Mouse (Mus musculus): ENCODE results near the gene Fnip1. TPM values are rescaled to one million over a fixed set of nuclear protein-coding genes. Genes with fewer than 3 reads are reported as not detected.
"Not testable (repeated sequence)": the region's sequence is repeated elsewhere in the genome, so short reads cannot be mapped to it uniquely, and the experiment has no call there.

Fnip1 gene
- polyA plus RNA-seq, 1 experiment from 2014 or later = 10.0 TPM

DNA sequence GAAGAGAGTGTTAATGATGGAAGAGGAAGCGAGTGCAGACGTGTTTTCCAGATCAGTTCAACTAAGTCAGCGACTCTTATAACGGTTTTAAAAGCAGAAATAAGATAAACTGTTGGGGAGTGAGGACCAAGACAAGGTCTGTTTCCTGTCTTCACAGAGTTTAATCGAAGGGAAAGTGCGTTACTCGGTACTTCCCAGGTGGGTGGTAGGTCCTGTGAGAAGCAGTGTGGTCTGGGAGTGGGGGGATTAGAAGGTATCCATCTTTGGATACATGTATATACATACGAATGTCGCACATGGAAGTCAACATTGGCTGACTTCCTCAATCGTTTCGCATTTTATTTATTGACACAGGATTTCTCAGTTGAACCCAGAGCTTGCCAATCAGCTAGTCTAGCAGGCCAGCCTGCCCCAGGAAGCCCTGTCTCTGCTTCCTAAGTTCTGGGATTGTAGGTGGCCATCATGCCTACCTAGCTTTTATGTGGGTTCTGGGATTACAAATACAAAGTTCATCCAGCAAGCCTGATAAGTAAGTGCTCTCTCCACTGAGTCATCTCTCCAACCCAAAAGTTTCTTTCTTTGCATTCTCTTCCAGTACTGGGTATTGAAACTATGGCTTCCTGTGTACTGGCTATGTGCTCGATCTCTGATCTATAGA lies 10.2 kb upstream of the Fnip1 start:
- 85% methylated on average over 12 of the region's 12 CpGs for WGBS
- no peak overlapping the region for H3K27ac ChIP-seq
- ATAC-seq (ENCODE audit: low FRiP score) = no peak

DNA sequence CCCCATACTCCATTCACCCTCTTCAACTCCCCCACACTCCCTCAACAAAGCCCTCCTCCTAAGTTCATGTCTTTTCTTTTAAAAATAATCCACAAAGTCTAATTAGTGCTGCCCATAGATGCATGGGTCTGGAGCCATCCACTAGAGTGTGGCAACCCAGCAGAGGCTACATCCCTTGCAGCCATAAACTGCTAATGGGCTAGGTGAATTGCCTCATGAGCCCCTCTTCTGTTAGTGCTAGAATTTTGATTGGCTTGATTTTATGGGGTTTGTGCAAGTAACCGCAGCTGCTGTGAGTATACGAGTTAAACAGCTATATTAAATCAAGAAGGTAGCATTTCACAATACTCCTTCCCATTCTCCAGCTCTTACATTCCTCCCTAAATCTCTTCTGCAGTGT lies 8.8 kb upstream of the Fnip1 start:
- Histone ChIP-seq H3K9me3 (no peaks in the 10 kb centered on the region), H3K4me2 (no peak overlapping the region), H3K27me3 (no peaks in the 10 kb centered on the region), H3K27ac (no peak overlapping the region), H3K4me1 (replicated peaks) (no peaks in the 10 kb centered on the region), H3K9ac (no peak overlapping the region), H3K4me3 (no peak overlapping the region), H3K36me3 (no peaks in the 10 kb centered on the region)
- ATAC-seq (ENCODE audit: low FRiP score) = no peak
- 86% methylated on average over 2 of the region's 2 CpGs for WGBS

More for the DNA sequence above, 10.2 kb upstream of the Fnip1 start:
- no peak overlapping the region for H3K4me3 ChIP-seq
- no peaks in the 10 kb centered on the region for H3K27me3 ChIP-seq
- no peaks in the 10 kb centered on the region for H3K36me3 ChIP-seq
- no peaks in the 10 kb centered on the region for H3K9me3 ChIP-seq
- H3K4me2 ChIP-seq = no peak overlapping the region
- no peaks in the 10 kb centered on the region for H3K4me1 ChIP-seq (replicated peaks)
- no peak overlapping the region for H3K9ac ChIP-seq

DNA sequence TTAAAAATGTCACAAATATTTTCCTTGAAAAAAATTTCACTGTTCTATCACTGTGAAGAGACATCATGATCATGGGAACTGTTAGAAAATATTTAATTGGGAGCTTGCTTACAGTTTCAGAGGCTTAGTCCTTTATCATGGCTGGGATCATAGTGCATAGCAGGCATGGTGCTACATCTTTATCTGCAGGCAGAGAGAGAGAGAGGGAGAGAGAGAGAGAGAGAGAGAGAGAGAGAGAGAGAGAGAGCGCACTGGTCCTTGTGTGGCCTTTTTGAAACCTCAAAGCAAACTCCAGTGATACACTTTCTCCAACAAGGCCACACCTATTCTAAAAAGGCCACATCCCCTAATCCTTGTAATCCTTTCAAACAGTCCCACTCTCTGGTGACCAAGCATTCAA lies 2.2 kb upstream of the Fnip1 start:
- 80% methylated on average over 1 of the region's 1 CpGs for WGBS
- Histone ChIP-seq H3K9ac (no peak overlapping the region), H3K9me3 (no peaks in the 10 kb centered on the region), H3K27me3 (no peaks in the 10 kb centered on the region), H3K4me2 (no peak overlapping the region), H3K4me1 (replicated peaks) (peaks cover 18% of the 10 kb centered on the region), H3K36me3 (no peaks in the 10 kb centered on the region), H3K27ac (no peak overlapping the region), H3K4me3 (no peak overlapping the region)
- ATAC-seq (ENCODE audit: low FRiP score) = no peak

DNA sequence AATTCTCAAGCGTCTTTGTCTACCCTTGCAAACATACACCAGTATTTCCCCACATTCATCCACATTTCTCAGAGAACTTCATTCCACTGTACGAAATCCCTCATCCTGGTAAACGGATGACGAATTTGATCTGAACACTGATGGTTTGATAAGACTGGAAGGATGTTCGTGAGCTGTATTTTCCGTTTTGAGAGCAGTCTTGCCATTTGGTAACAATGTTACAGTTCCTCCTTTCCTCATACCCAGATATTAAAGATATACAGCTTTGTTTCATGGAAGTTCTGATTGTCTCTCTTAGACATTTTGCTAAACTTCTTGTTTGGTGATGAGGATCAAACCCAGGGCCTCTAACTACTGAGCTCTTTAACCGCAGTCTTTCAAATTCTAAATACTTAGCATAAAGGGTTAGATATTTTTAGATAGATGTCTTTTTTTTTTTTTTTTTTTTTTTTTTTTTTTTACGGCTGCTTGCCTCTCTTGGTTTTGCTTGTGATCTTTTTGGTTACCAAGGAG lies 633 bp upstream of the Fnip1 start:
- Histone ChIP-seq H3K9me3 (no peaks in the 10 kb centered on the region), H3K9ac (peak overlapping the region; percentile 69)
- 64% methylated on average over 8 of the region's 8 CpGs for WGBS

DNA sequence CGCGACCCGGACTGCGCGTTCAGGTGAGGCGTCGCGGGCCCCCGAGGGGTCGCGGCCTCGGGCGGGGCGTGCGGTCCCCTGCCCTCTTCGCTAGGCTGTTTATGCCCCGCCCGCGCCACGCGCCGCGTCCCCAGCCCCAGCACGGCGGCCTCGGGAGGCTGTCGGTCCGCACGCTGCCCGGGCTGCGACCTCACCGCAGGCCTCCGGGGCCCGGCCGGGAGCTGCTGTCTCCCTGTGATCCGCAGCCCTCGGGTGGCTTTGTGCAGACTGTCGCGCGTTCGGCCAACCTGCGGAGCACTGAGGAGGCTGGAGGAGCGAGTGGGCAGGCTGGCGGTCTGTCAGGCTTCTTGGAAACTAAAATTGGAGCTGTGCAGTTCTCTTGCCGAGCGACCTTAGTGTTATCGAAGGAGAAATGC lies 375 bp downstream of the Fnip1 start:
- ATAC-seq (ENCODE audit: low FRiP score) = no peak; the same call in none of the 2 replicates
- H3K4me3 ChIP-seq = peak overlapping the region; percentile 63
- WGBS = under 1% methylated on average over 42 of the region's 47 CpGs
- H3K9ac ChIP-seq = peak overlapping the region; percentile 87
- H3K4me2 ChIP-seq = peak overlapping the region; percentile 65
- no peaks in the 10 kb centered on the region for H3K36me3 ChIP-seq
- H3K9me3 ChIP-seq = no peaks in the 10 kb centered on the region
- peaks cover 18% of the 10 kb centered on the region for H3K4me1 ChIP-seq (replicated peaks)
- H3K27ac ChIP-seq = peak overlapping the region; percentile 88
- H3K27me3 ChIP-seq = no peaks in the 10 kb centered on the region

More for the DNA sequence above, 633 bp upstream of the Fnip1 start:
- Histone ChIP-seq H3K4me2 (peak overlapping the region; percentile 43), H3K36me3 (no peaks in the 10 kb centered on the region), H3K27me3 (no peaks in the 10 kb centered on the region), H3K27ac (peak overlapping the region; percentile 71), H3K4me1 (replicated peaks) (peaks cover 18% of the 10 kb centered on the region), H3K4me3 (peak overlapping the region; percentile 63)
- ATAC-seq (ENCODE audit: low FRiP score) = no peak

DNA sequence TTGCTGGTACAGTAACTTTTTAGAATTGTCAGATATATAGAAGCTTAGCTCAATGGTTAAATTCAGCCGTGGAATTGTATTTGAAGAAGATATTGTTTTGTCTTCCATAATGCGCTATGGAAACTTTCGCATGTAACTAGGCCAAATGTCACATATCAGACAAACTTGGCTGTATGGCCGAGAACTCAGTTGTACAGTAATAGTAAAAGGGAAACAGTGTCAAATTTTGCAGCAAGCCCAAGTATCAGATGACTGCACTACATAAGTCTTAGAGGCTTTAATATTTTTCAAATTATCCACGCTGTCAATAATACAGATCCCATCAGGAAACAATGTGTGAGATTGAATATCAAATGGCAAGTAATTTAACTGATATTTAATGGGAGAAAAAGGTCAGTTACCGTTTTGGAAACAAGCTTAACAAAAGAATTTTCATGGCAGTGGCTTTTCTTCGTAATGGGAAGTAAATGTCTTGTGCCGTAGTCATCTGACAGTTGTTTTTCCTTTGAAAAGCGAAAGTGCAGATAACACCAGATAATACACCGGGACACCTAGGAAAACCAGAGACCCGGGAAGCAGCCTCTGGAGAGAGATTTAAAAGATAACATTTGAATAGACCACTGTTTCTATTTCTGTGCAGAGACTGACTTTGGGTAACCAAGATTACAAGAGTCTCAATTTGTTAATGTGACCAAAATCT lies 1.1 kb downstream of the Fnip1 start:
- WGBS = 49% methylated on average over 11 of the region's 11 CpGs
- H3K9me3 ChIP-seq = no peaks in the 10 kb centered on the region
- ATAC-seq (ENCODE audit: low FRiP score) = no peak
- no peaks in the 10 kb centered on the region for H3K27me3 ChIP-seq
- peaks cover 18% of the 10 kb centered on the region for H3K4me1 ChIP-seq (replicated peaks)
- no peak overlapping the region for H3K27ac ChIP-seq
- no peaks in the 10 kb centered on the region for H3K36me3 ChIP-seq
- peak overlapping the region; percentile 65 for H3K4me2 ChIP-seq
- H3K4me3 ChIP-seq = peak overlapping the region; percentile 63
- peak overlapping the region; percentile 87 for H3K9ac ChIP-seq

DNA sequence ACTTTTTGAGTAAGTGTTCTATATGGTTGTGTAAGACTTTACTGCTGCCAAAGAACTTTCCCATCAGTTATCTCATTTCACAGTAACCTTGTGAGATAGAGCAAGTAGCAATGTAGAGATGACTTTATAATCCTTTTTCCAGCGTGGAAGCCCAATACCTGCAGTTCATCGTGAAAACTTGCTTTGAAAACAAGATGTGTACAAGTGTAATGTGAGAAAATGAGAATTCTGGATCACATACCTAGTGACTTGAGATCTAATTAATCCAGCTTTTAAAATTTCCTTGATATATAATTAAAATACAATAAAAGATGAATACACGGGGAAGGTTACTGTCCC lies 1.7 kb downstream of the Fnip1 start:
- Histone ChIP-seq H3K9me3 (no peaks in the 10 kb centered on the region), H3K9ac (peak overlapping the region; percentile 35; the same call in 1 of the 2 replicates), H3K4me2 (peak overlapping the region; percentile 65), H3K27me3 (no peaks in the 10 kb centered on the region), H3K36me3 (no peaks in the 10 kb centered on the region), H3K4me1 (replicated peaks) (peaks cover 18% of the 10 kb centered on the region), H3K27ac (no peak overlapping the region), H3K4me3 (peak overlapping the region; percentile 63)
- ATAC-seq (ENCODE audit: low FRiP score) = no peak
- WGBS = 77% methylated on average over 3 of the region's 3 CpGs

DNA sequence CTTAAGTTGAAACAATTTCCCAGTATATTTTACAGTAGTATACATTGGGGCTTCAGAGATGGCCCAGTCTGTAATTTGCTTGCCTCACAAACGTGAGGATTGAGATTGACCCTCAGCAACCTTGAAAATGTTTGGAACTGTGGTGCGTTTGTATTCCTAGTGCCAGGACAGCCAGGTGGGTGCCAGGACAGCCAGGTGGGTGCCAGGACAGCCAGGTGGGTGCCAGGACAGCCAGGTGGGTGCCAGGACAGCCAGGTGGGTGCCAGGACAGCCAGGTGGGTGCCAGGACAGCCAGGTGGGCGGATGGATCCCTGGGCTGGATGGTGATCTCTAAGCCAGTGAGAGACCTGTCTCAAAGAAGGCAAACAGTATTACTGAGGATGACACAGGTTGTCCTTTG lies 12.8 kb downstream of the Fnip1 start:
- H3K27me3 ChIP-seq; H3K4me1 ChIP-seq (replicated peaks); H3K27ac ChIP-seq; ATAC-seq (ENCODE audit: low FRiP score); H3K4me2 ChIP-seq; H3K4me3 ChIP-seq; H3K9ac ChIP-seq; H3K36me3 ChIP-seq; H3K9me3 ChIP-seq: not testable (repeated sequence)
- 91% methylated on average over 3 of the region's 3 CpGs for WGBS

DNA sequence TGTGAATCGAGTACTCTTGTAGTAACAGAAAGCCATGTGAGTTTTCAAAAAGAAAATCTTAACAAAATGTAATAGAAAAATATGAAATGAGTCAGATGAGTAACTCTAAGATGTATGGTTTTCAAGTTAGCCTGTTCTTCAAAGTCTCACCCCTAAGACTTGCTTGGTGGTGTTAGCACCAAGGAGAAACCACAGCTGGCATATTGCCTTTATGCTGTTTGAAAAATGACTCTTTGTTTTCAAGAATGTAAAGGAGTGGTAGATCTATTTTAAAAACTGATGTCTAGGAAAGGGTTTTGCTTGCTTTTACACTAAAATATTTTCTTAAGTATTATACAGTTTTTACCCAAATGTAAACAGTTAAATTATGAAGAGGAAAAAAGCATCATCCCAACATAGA lies 16.5 kb downstream of the Fnip1 start:
- no peak overlapping the region for H3K9ac ChIP-seq
- no peaks in the 10 kb centered on the region for H3K36me3 ChIP-seq
- H3K4me2 ChIP-seq = no peak overlapping the region
- H3K4me3 ChIP-seq = no peak overlapping the region
- H3K27me3 ChIP-seq = no peaks in the 10 kb centered on the region
- 88% methylated on average over 1 of the region's 1 CpGs for WGBS
- no peak for ATAC-seq (ENCODE audit: low FRiP score)
- H3K9me3 ChIP-seq = no peaks in the 10 kb centered on the region
- H3K27ac ChIP-seq = no peak overlapping the region
- no peaks in the 10 kb centered on the region for H3K4me1 ChIP-seq (replicated peaks)

DNA sequence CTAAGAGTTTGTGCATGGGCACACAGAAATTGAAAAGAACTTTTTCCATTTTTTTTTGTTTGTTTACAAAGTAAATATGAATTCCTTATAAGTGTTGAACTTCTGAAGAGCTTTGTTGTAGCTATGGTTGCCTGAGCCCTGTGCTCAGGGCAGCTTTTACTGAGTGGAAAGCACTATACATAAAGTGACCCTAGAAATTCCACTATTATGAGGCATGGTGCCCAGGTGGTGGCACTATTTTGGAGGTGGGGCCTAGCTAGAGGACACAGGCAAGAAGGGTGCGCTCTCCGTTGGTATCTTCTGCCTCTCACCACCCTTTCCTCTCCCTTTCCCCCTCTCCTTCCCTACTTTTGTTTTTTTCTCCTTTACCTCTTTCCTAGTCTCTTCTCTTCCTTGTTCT lies 18.9 kb downstream of the Fnip1 start:
- Histone ChIP-seq H3K27ac (no peak overlapping the region), H3K27me3 (no peaks in the 10 kb centered on the region), H3K9me3 (no peaks in the 10 kb centered on the region), H3K9ac (no peak overlapping the region), H3K36me3 (no peaks in the 10 kb centered on the region), H3K4me1 (replicated peaks) (no peaks in the 10 kb centered on the region), H3K4me2 (no peak overlapping the region), H3K4me3 (no peak overlapping the region)
- WGBS = 88% methylated on average over 2 of the region's 2 CpGs
- no peak for ATAC-seq (ENCODE audit: low FRiP score)

DNA sequence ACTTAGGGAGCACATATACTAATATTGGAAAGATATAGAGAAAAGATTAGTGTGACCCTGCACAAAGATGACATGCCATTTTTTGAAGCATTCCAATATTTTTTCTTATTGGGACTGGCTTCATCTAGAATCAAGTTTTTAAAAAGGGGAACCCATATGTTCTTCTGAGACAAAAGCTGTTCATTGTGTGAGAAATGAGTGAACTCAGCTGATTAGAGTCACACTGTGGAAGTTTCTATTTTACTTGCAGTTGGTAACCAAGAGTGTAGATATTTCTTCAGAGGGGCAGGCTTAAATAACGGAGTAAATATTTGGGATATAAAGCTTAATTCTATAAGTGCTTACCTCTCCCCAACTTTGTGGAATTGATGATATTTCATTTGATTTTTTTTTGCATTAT lies 20.2 kb downstream of the Fnip1 start:
- Histone ChIP-seq H3K27ac (no peak overlapping the region), H3K4me2 (no peak overlapping the region), H3K9ac (no peak overlapping the region), H3K9me3 (no peaks in the 10 kb centered on the region), H3K4me3 (no peak overlapping the region), H3K27me3 (no peaks in the 10 kb centered on the region), H3K36me3 (no peaks in the 10 kb centered on the region; the same call in 1 of the 2 replicates), H3K4me1 (replicated peaks) (no peaks in the 10 kb centered on the region)
- WGBS = 98% methylated on average over 1 of the region's 1 CpGs
- ATAC-seq (ENCODE audit: low FRiP score) = no peak

DNA sequence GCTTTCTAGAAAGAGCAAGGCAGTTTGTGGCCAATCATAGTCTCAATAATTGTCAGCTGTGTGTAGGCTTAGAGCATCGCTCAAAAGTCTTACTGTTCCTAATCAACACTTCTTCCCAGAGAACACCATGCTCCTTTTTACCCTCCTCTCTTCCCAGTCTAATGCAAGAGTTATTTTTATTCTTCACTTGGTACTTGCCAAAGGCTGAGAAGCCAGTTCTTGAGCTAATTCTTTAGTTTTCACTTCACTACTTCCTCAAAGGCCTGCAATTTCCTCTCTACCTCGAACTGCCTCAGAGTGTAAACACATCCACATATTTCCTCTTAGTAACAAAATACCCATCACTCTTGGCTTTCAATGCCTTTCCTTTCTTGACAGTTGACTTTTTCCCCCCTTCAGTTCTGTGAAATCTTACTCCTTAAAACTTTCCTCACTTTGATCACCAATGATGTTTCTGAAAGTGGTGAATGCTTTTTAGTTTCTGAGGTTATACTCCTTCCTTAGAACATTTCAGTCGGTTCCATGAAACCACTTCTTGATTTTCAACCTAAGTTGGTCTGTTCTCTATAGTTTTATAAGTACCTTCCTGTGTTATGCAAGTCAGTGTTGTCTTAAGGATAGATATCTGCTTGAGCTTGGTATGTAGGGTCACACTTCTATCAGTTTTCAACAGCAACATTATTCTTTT lies 26.7 kb downstream of the Fnip1 start:
- ATAC-seq (ENCODE audit: low FRiP score) = no peak
- Histone ChIP-seq H3K36me3 (no peaks in the 10 kb centered on the region; the same call in 1 of the 2 replicates), H3K4me2 (no peak overlapping the region), H3K27me3 (no peaks in the 10 kb centered on the region), H3K9me3 (no peaks in the 10 kb centered on the region), H3K4me1 (replicated peaks) (no peaks in the 10 kb centered on the region), H3K9ac (no peak overlapping the region), H3K4me3 (no peak overlapping the region), H3K27ac (no peak overlapping the region)
- 73% methylated on average over 3 of the region's 3 CpGs for WGBS
